Mouse (Mus musculus) liver, postnatal 0 days (tissue): ENCODE data around the gene Zbtb5. TPM values are rescaled to one million over a fixed set of nuclear protein-coding genes. Genes with fewer than 3 reads are reported as not detected.
"Not testable (repeated sequence)": the region's sequence is repeated elsewhere in the genome, so short reads cannot be mapped to it uniquely, and the experiment has no call there.

Source experiments
- ATAC-seq: fragments of 200-750 bp; cut with Nextera tagmentation; 2 replicates; pipeline ENCODE4 v1.8.0; 2017; ENCODE audit warnings: mild to moderate bottlenecking, moderate library complexity
- DNase-seq: peaks from one replicate; pipeline ENCODE4 v3.0.0-alpha.2; 2016
- H3K27ac ChIP-seq: fragments of 300-500 bp; sonication (generic); 2 replicates; pipeline ENCODE4 v1.5.1; 2014; ENCODE audit warnings: antibody characterized with exemption, moderate library complexity, mild to moderate bottlenecking, low read depth
- H3K27me3 ChIP-seq: fragments of 300-500 bp; sonication (generic); 2 replicates; pipeline ENCODE4 v1.6.1; 2014; ENCODE audit warnings: low read length, control low read depth, mixed read lengths; ENCODE audit not compliant: insufficient read depth
- H3K36me3 ChIP-seq: fragments of 300-500 bp; sonication (generic); replicated peaks from 2 replicates; pipeline ENCODE4 v1.6.1; 2014; ENCODE audit warnings: mild to moderate bottlenecking, control low read depth, low read length, moderate library complexity, mixed read lengths; ENCODE audit not compliant: insufficient read depth
- H3K4me1 ChIP-seq: fragments of 300-500 bp; sonication (generic); 2 replicates; pipeline ENCODE4 v1.6.1; 2014; ENCODE audit warnings: antibody characterized with exemption, mild to moderate bottlenecking, control low read depth; ENCODE audit not compliant: insufficient read depth
- H3K4me2 ChIP-seq: fragments of 300-500 bp; sonication (generic); 2 replicates; pipeline ENCODE4 v1.6.1; 2014; ENCODE audit warnings: low read depth, mild to moderate bottlenecking, low read length, moderate library complexity, mixed read lengths
- H3K4me3 ChIP-seq: fragments of 300-500 bp; sonication (generic); 2 replicates; pipeline ENCODE4 v1.5.1; 2014; ENCODE audit warnings: low read depth, low read length
- H3K9ac ChIP-seq: fragments of 300-500 bp; sonication (generic); replicated peaks from 2 replicates; pipeline ENCODE4 v1.6.1; 2014; ENCODE audit warnings: mild to moderate bottlenecking, moderate library complexity
- H3K9me3 ChIP-seq: fragments of 300-500 bp; sonication (generic); 2 replicates; pipeline ENCODE4 v1.6.1; 2016; ENCODE audit warnings: mild to moderate bottlenecking, control low read depth, low read length, mixed read lengths
- CTCF ChIP-seq: sonication (generic); IDR thresholded peaks from 2 replicates; pipeline ENCODE4 v1.5.1; 2016; ENCODE audit warnings: antibody characterized with exemption, low read depth
- EP300 ChIP-seq: IDR thresholded peaks from 2 replicates; pipeline ENCODE4 v1.6.1; 2016; ENCODE audit warnings: antibody characterized with exemption, low read depth, mild to moderate bottlenecking
- WGBS: fragments of 180-500 bp; shearing (Covaris S2); extraction: QIAGEN DNeasy Blood & Tissue Kit; methylation state at CpG from one replicate; pipeline ENCODE4 v1.1.7; 2014; ENCODE audit not compliant: insufficient replicate concordance; 5-methylcytosine and 5-hydroxymethylcytosine counted together
- polyA plus RNA-seq: library from polyadenylated mRNA; unstranded; fragments of >200 nt; fragmentation: Nextera tagmentation; extraction: Ambion mirVana; gene quantifications from 2 replicates; pipeline ENCODE4 v1.2.1, GENCODE M21; 2015

Zbtb5 gene
- polyA plus RNA-seq, 1 experiment from 2014 or later, result 6.5 TPM

GRCm38 (mm10) chr4:44948314-44948713 is 63.9 kb downstream of the Zbtb5 start:
- TF ChIP-seq EP300 (no peak), CTCF (no peak)

GRCm38 (mm10) chr4:44947464-44947863 is 64.7 kb downstream of the Zbtb5 start:
- Histone ChIP-seq H3K9me3 (no peaks in the 10 kb centered on the region), H3K27ac (no peak overlapping the region), H3K4me2 (no peak overlapping the region), H3K36me3 (no peaks in the 10 kb centered on the region), H3K27me3 (no peaks in the 10 kb centered on the region), H3K9ac (no peak overlapping the region), H3K4me3 (no peak overlapping the region), H3K4me1 (peaks cover 4% of the 10 kb centered on the region)
- TF ChIP-seq CTCF, result no peak
- no peak for TF ChIP-seq EP300
- no peak for ATAC-seq
- 75% methylated on average over 5 of the region's 5 CpGs for WGBS
- no peak for DNase-seq

More at GRCm38 (mm10) chr4:44948314-44948713, 63.9 kb downstream of the Zbtb5 start:
- WGBS, result 94% methylated on average over 1 of the region's 1 CpGs
- Histone ChIP-seq H3K9me3 (no peaks in the 10 kb centered on the region), H3K9ac (no peak overlapping the region), H3K4me1 (peaks cover 2% of the 10 kb centered on the region), H3K27ac (no peak overlapping the region), H3K4me2 (no peak overlapping the region), H3K4me3 (no peak overlapping the region), H3K36me3 (no peaks in the 10 kb centered on the region), H3K27me3 (no peaks in the 10 kb centered on the region)
- no peak for DNase-seq
- ATAC-seq, result no peak

GRCm38 (mm10) chr4:44946126-44946525 is 66.1 kb downstream of the Zbtb5 start:
- not testable (repeated sequence) for H3K27me3 ChIP-seq, H3K4me1 ChIP-seq, H3K36me3 ChIP-seq, H3K9ac ChIP-seq, H3K9me3 ChIP-seq, ATAC-seq, H3K4me2 ChIP-seq, H3K4me3 ChIP-seq, H3K27ac ChIP-seq, DNase-seq
- 100% methylated on average over 2 of the region's 2 CpGs for WGBS

GRCm38 (mm10) chr4:44944426-44945075 is 67.7 kb downstream of the Zbtb5 start:
- no peaks in the 10 kb centered on the region for H3K27me3 ChIP-seq
- WGBS, result 71% methylated on average over 10 of the region's 10 CpGs
- TF ChIP-seq EP300 (no peak), CTCF (no peak)
- H3K9me3 ChIP-seq, result no peaks in the 10 kb centered on the region
- H3K4me1 ChIP-seq, result peaks cover 4% of the 10 kb centered on the region
- H3K36me3 ChIP-seq, result no peaks in the 10 kb centered on the region
- ATAC-seq (no peak), DNase-seq (no peak)
- H3K4me2 ChIP-seq, result no peak overlapping the region
- no peak overlapping the region for H3K4me3 ChIP-seq
- H3K27ac ChIP-seq, result no peak overlapping the region
- H3K9ac ChIP-seq, result no peak overlapping the region

- Histone ChIP-seq H3K4me3 (no peak overlapping the region), H3K4me2 (no peak overlapping the region), H3K27ac (no peak overlapping the region), H3K36me3 (no peaks in the 10 kb centered on the region), H3K4me1 (peaks cover 4% of the 10 kb centered on the region), H3K9me3 (no peaks in the 10 kb centered on the region), H3K9ac (no peak overlapping the region), H3K27me3 (no peaks in the 10 kb centered on the region)
- ATAC-seq, result no peak
- DNase-seq, result no peak
- no peak for TF ChIP-seq EP300
- no peak for TF ChIP-seq CTCF
- WGBS, result 64% methylated on average over 6 of the region's 6 CpGs
Measured at GRCm38 (mm10) chr4:44943480-44943879, 68.7 kb downstream of the Zbtb5 start.

GRCm38 (mm10) chr4:44942237-44942636 is 70.0 kb downstream of the Zbtb5 start:
- Histone ChIP-seq H3K27me3 (no peaks in the 10 kb centered on the region), H3K4me1 (peaks cover 4% of the 10 kb centered on the region), H3K9ac (no peak overlapping the region), H3K4me3 (no peak overlapping the region), H3K27ac (no peak overlapping the region), H3K36me3 (no peaks in the 10 kb centered on the region), H3K4me2 (no peak overlapping the region), H3K9me3 (no peaks in the 10 kb centered on the region)
- no peak for DNase-seq
- no peak for TF ChIP-seq EP300
- TF ChIP-seq CTCF, result no peak
- WGBS, result 29% methylated on average over 1 of the region's 1 CpGs
- ATAC-seq, result 0 out of 2 replicates have a peak, but pooled peaks have one; percentile 19

Other genes with a start within 250 kb of the Zbtb5 start
- gene Grhpr, start 31.0 kb downstream of the Zbtb5 start, polyA plus RNA-seq, result 448 and 458 TPM in 2 replicates
- 8.7 and 11.0 TPM in 2 replicates for gene Polr1e, start 6.2 kb upstream of the Zbtb5 start, polyA plus RNA-seq
- gene Fbxo10, start 72.2 kb upstream of the Zbtb5 start, polyA plus RNA-seq, result 1.5 and 2.0 TPM in 2 replicates
- gene Tomm5, start 95.7 kb upstream of the Zbtb5 start, polyA plus RNA-seq, result 144 and 147 TPM in 2 replicates
- 0.02 and 0.04 TPM in 2 replicates for gene Frmpd1, start 172.5 kb upstream of the Zbtb5 start, polyA plus RNA-seq